Mouse (Mus musculus): Measurements from ENCODE around the gene Jaml. TPM values are rescaled to one million over a fixed set of nuclear protein-coding genes. Genes with fewer than 3 reads are reported as not detected.
A peak's percentile ranks its signal among the peaks of the same experiment; 100 is the strongest.

Jaml gene
- total RNA-seq, 1 experiment: 0.40 TPM

DNA sequence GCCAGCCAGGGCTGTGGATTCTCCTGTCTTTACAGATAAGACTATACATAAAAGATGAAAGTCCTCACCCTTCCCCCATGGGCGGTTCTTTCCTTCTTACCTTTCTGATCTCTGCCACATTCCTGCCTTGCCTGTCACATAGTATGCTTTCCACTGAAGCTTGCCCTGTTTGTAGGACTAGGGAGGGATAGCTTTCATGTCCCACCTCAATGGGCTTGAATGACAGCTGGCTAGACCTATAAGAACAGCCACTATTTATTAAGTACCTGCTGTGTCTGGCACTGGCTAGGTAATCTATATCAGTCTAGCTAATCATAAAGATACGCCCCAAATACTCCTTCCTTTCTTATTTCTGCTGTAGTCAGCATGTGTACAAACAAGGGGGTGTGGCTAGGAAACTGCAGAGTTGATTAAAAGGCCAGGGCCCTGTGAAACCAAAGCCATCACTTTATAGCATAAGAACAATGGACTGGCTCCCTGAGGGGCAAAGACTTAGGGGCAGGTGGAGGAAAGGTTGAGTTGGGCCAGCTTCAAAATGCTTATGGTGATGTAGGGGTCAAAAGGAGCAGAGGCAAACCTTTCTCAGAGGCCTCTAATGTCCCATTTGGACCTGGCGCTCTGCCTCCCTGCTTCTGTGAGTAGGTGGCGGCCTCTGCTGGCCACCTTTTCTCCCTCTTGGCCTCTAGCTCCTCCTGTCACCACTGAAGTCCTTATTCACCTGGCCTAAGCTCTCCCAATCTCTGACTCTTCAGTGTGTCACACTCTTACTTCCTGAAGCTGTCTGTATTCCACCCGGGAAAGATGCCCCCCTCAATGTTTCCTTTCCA is 54.7 kb downstream of the Jaml start:
- TF ChIP-seq CHD2 (IDR thresholded peaks at IDR 0.05; ENCODE audit: low read depth, low read length): no peak
- Histone ChIP-seq H3K4me3 (ENCODE audit: insufficient read depth in 1 of 2, low read depth in 1 of 2, low read length in 2 of 2, poor library complexity in 1 of 2, severe bottlenecking in 1 of 2) (no peak overlapping the region), H3K36me3 (ENCODE audit: control insufficient read depth, insufficient read depth, low read length, poor library complexity, severe bottlenecking) (no peaks in the 10 kb centered on the region), H3K4me1 (ENCODE audit: control insufficient read depth in 2 of 2, insufficient read depth in 2 of 2, low read length in 2 of 2, poor library complexity in 1 of 2) (no peaks in the 10 kb centered on the region), H3K9me3 (ENCODE audit: control insufficient read depth, insufficient read depth, low read depth, low read length) (no peaks in the 10 kb centered on the region), H3K27ac (ENCODE audit: insufficient read depth, low read depth, low read length, poor library complexity, severe bottlenecking) (no peak overlapping the region), H3K9ac (ENCODE audit: insufficient read depth, low read depth, low read length, poor library complexity, severe bottlenecking) (no peak overlapping the region; the same call in 1 of the 2 replicates)
- in situ Hi-C loops (cut with MboI; ENCODE audit: low sequenced_read_pairs in 2 of 2, unreplicated experiment in 2 of 2): no loop called here
- no peak for DNase-seq (ENCODE audit: low read depth, low spot score)

DNA sequence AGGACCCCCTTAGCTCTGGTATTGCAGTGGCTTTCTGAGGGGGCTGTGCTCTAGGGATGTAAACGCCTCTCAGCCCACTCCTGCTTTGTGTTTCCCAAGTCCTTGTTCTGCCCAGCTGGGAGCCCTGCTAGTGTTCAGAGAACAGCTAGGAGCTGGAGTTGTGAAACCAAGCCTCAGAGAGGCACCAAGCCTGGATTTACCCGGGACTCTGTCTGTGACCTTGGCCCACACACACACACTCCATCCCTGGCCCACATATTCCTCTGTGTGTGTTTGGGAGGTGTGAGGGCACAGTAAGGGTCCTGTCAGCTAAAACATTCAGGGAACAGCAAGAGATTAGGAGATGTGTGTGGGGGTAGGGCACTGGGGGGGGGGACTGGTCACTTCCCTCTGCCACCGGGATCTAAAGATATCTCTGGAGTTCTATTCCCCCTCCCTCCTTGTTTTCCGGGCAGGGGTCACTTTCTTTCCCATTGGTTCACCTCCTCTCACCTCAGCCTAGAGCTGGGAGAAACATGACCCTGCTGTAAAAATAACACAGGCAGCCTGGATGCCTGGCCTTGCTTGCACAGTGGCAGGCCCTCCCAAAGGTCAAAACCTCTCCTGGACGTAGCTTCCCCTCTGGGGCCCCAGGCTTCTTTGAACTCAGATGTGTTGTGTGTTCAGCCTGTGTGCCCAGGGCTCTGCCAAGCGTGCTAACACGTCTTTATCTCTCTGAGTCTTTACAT is 57.6 kb downstream of the Jaml start:
- TF ChIP-seq ZC3H11A (IDR thresholded peaks at IDR 0.05; ENCODE audit: borderline replicate concordance, low read depth, low read length) (no peak), ZNF384 (IDR thresholded peaks at IDR 0.05; ENCODE audit: low read depth, low read length) (no peak), HCFC1 (IDR thresholded peaks at IDR 0.05; ENCODE audit: borderline replicate concordance, insufficient read depth, low read length) (no peak), CHD2 (IDR thresholded peaks at IDR 0.05; ENCODE audit: low read depth, low read length) (no peak), MAFK (IDR thresholded peaks at IDR 0.05; ENCODE audit: insufficient read depth, low read depth, low read length) (no peak)
- Histone ChIP-seq H3K4me1 (ENCODE audit: control insufficient read depth in 2 of 2, insufficient read depth in 2 of 2, low read length in 2 of 2, poor library complexity in 1 of 2) (0 out of 4 replicates have a peak, but pooled peaks cover 0 to 2% of the 10 kb centered on the region in 2 experiments), H3K4me3 (ENCODE audit: insufficient read depth in 1 of 2, low read depth in 1 of 2, low read length in 2 of 2, poor library complexity in 1 of 2, severe bottlenecking in 1 of 2) (no peak overlapping the region), H3K9ac (ENCODE audit: insufficient read depth, low read depth, low read length, poor library complexity, severe bottlenecking) (no peak overlapping the region), H3K36me3 (ENCODE audit: control insufficient read depth, insufficient read depth, low read length, poor library complexity, severe bottlenecking) (no peaks in the 10 kb centered on the region), H3K9me3 (ENCODE audit: control insufficient read depth, insufficient read depth, low read depth, low read length) (no peaks in the 10 kb centered on the region), H3K27ac (ENCODE audit: insufficient read depth, low read depth, low read length, poor library complexity, severe bottlenecking) (no peak overlapping the region)
- in situ Hi-C loops (cut with MboI; ENCODE audit: low sequenced_read_pairs in 2 of 2, unreplicated experiment in 2 of 2): no loop called here
- DNase-seq (ENCODE audit: low read depth, low spot score): no peak

- Histone ChIP-seq H3K27ac (ENCODE audit: insufficient read depth, low read depth, low read length, poor library complexity, severe bottlenecking) (no peak within 1 kb of the TSS), H3K36me3 (ENCODE audit: control insufficient read depth, insufficient read depth, low read length, poor library complexity, severe bottlenecking) (no peaks in the 10 kb centered on the region), H3K4me3 (ENCODE audit: insufficient read depth in 1 of 2, low read depth in 1 of 2, low read length in 2 of 2, poor library complexity in 1 of 2, severe bottlenecking in 1 of 2) (peak within 1 kb of the TSS; percentile 53 to 72), H3K4me1 (ENCODE audit: control insufficient read depth in 2 of 2, insufficient read depth in 2 of 2, low read length in 2 of 2, poor library complexity in 1 of 2) (peaks cover 2% of the 10 kb centered on the region in 2 experiments; a peak in 1 of 4 replicates), H3K9me3 (ENCODE audit: control insufficient read depth, insufficient read depth, low read depth, low read length) (no peaks in the 10 kb centered on the region), H3K9ac (ENCODE audit: insufficient read depth, low read depth, low read length, poor library complexity, severe bottlenecking) (peak within 1 kb of the TSS; percentile 28; the same call in 1 of the 2 replicates)
- no peak for DNase-seq (ENCODE audit: low read depth, low spot score)
- in situ Hi-C loops (cut with MboI; ENCODE audit: low sequenced_read_pairs in 2 of 2, unreplicated experiment in 2 of 2): no loop called here
- no peak for TF ChIP-seq ZC3H11A (IDR thresholded peaks at IDR 0.05; ENCODE audit: borderline replicate concordance, low read depth, low read length)
- no peak for TF ChIP-seq CHD2 (IDR thresholded peaks at IDR 0.05; ENCODE audit: low read depth, low read length)
- no peak for TF ChIP-seq ZNF384 (IDR thresholded peaks at IDR 0.05; ENCODE audit: low read depth, low read length)
- no peak for TF ChIP-seq HCFC1 (IDR thresholded peaks at IDR 0.05; ENCODE audit: borderline replicate concordance, insufficient read depth, low read length)
- TF ChIP-seq MAFK (IDR thresholded peaks at IDR 0.05; ENCODE audit: insufficient read depth, low read depth, low read length): no peak
Observed at GRCm38 (mm10) chr9:45138191-45139032, 59.4 kb downstream of the Jaml start, which contains the start of gene Scn4b. Scn4b (plus strand) TSS chr9:45138395.

GRCm38 (mm10) chr9:45139082-45139481 is 60.1 kb downstream of the Jaml start:
- Histone ChIP-seq H3K4me1 (ENCODE audit: control insufficient read depth in 2 of 2, insufficient read depth in 2 of 2, low read length in 2 of 2, poor library complexity in 1 of 2) (peaks cover 2% of the 10 kb centered on the region in 2 experiments; a peak in 1 of 4 replicates), H3K4me3 (ENCODE audit: insufficient read depth in 1 of 2, low read depth in 1 of 2, low read length in 2 of 2, poor library complexity in 1 of 2, severe bottlenecking in 1 of 2) (peak overlapping the region; percentile 53 to 72), H3K27ac (ENCODE audit: insufficient read depth, low read depth, low read length, poor library complexity, severe bottlenecking) (no peak overlapping the region), H3K9ac (ENCODE audit: insufficient read depth, low read depth, low read length, poor library complexity, severe bottlenecking) (no peak overlapping the region), H3K36me3 (ENCODE audit: control insufficient read depth, insufficient read depth, low read length, poor library complexity, severe bottlenecking) (no peaks in the 10 kb centered on the region), H3K9me3 (ENCODE audit: control insufficient read depth, insufficient read depth, low read depth, low read length) (no peaks in the 10 kb centered on the region)
- in situ Hi-C loops (cut with MboI; ENCODE audit: low sequenced_read_pairs in 2 of 2, unreplicated experiment in 2 of 2): no loop called here
- TF ChIP-seq ZC3H11A (IDR thresholded peaks at IDR 0.05; ENCODE audit: borderline replicate concordance, low read depth, low read length) (no peak), MAFK (IDR thresholded peaks at IDR 0.05; ENCODE audit: insufficient read depth, low read depth, low read length) (no peak), HCFC1 (IDR thresholded peaks at IDR 0.05; ENCODE audit: borderline replicate concordance, insufficient read depth, low read length) (no peak), CHD2 (IDR thresholded peaks at IDR 0.05; ENCODE audit: low read depth, low read length) (no peak), ZNF384 (IDR thresholded peaks at IDR 0.05; ENCODE audit: low read depth, low read length) (no peak)
- DNase-seq (ENCODE audit: low read depth, low spot score): no peak
